Mouse (Mus musculus) right cerebral cortex, adult 2 months (tissue): ENCODE data around the gene Zfp609.

Experiments used
- DNase-seq, 2 experiments: peaks; one replicate each; pipeline ENCODE4 v3.0.0; 2021 to 2022; ENCODE audit warnings: low spot score in 2 of 2

Zfp609 gene

GRCm38 (mm10) chr9:65762728-65763127 is 64.6 kb downstream of the Zfp609 start:
- no peak for DNase-seq

- no peak for DNase-seq
Measured at GRCm38 (mm10) chr9:65759992-65760391, 67.4 kb downstream of the Zfp609 start.

GRCm38 (mm10) chr9:65759256-65759655 is 68.1 kb downstream of the Zfp609 start:
- DNase-seq, result no peak

- DNase-seq, result no peak
Measured at GRCm38 (mm10) chr9:65757826-65758225, 69.5 kb downstream of the Zfp609 start.

- DNase-seq, result no peak
Measured at GRCm38 (mm10) chr9:65755673-65756375, 71.5 kb downstream of the Zfp609 start.

- no peak for DNase-seq
Measured at GRCm38 (mm10) chr9:65755164-65755563, 72.2 kb downstream of the Zfp609 start.

GRCm38 (mm10) chr9:65752632-65753031 is 74.7 kb downstream of the Zfp609 start:
- no peak for DNase-seq

- no peak for DNase-seq
Measured at GRCm38 (mm10) chr9:65751906-65752305, 75.5 kb downstream of the Zfp609 start.

GRCm38 (mm10) chr9:65748102-65748501 is 79.3 kb downstream of the Zfp609 start:
- no peak for DNase-seq

GRCm38 (mm10) chr9:65746479-65746878 is 80.9 kb downstream of the Zfp609 start:
- DNase-seq, result no peak

GRCm38 (mm10) chr9:65745456-65745855 is 81.9 kb downstream of the Zfp609 start:
- DNase-seq, result no peak

- DNase-seq, result peak; percentile 38 to 70
Measured at GRCm38 (mm10) chr9:65744171-65745082, 82.9 kb downstream of the Zfp609 start.

- DNase-seq, result no peak
Measured at GRCm38 (mm10) chr9:65743809-65744170, 83.6 kb downstream of the Zfp609 start.

- no peak for DNase-seq
Measured at GRCm38 (mm10) chr9:65743322-65743721, 84.0 kb downstream of the Zfp609 start.

GRCm38 (mm10) chr9:65742777-65743176 is 84.6 kb downstream of the Zfp609 start:
- DNase-seq, result no peak

- no peak for DNase-seq
Measured at GRCm38 (mm10) chr9:65741066-65741852, 86.1 kb downstream of the Zfp609 start.

GRCm38 (mm10) chr9:65734931-65735330 is 92.4 kb downstream of the Zfp609 start:
- no peak for DNase-seq

- no peak for DNase-seq
Measured at GRCm38 (mm10) chr9:65728588-65728987, 98.8 kb downstream of the Zfp609 start.

GRCm38 (mm10) chr9:65727491-65727890 is 99.9 kb downstream of the Zfp609 start:
- no peak for DNase-seq

GRCm38 (mm10) chr9:65726431-65726830 is 100.9 kb downstream of the Zfp609 start:
- no peak for DNase-seq

GRCm38 (mm10) chr9:65725291-65725622 is 102.1 kb downstream of the Zfp609 start:
- no peak for DNase-seq
